Mouse (Mus musculus) adipocyte (in vitro differentiated cells): ENCODE measurements at regions not wholly inside any gene's neighbourhood (a gene's known extent, or its start where the extent isn't known, plus 50 kb on each side); places are given as distances from the start of the nearest gene placed in this dataset.
"Not testable (repeated sequence)": the region's sequence is repeated elsewhere in the genome, so short reads cannot be mapped to it uniquely, and the experiment has no call there.

Experiments
- DNase-seq: peaks from one replicate; pipeline ENCODE4 v3.0.0-alpha.2; 2016; ENCODE audit warnings: low spot score

- no peak for DNase-seq
These were observed 71.1 kb upstream of the Ezr start for GRCm38 (mm10) chr17:6853641-6854040.

GRCm38 (mm10) chr17:6852177-6852947 is 69.8 kb upstream of the Ezr start:
- no peak for DNase-seq

- DNase-seq = no peak
These were observed 67.9 kb upstream of the Ezr start for GRCm38 (mm10) chr17:6850513-6850912.

- not testable (repeated sequence) for DNase-seq
These were observed 59.3 kb upstream of the Ezr start for GRCm38 (mm10) chr17:6841781-6842465.

- DNase-seq = peak; percentile 77
These were observed 52.8 kb upstream of the Ezr start for GRCm38 (mm10) chr17:6835333-6835916.
